Mouse (Mus musculus): Measurements from ENCODE around the gene Fam213a. TPM values are rescaled to one million over a fixed set of nuclear protein-coding genes. Genes with fewer than 3 reads are reported as not detected.

Gene Fam213a
- polyA plus RNA-seq, 1 experiment from 2014 or later: 80.5 TPM

- DNase-seq (ENCODE audit: low spot score): peak; percentile 61
Measured at GRCm38 (mm10) chr14:41017460-41017859, 3.9 kb upstream of the Fam213a start.

GRCm38 (mm10) chr14:41014701-41015240 lies 1.2 kb upstream of the Fam213a start:
- WGBS: 75% methylated on average over 5 of the region's 5 CpGs
- ATAC-seq (replicated peaks; ENCODE audit: low FRiP score, low read depth): no peak

More at GRCm38 (mm10) chr14:41017460-41017859, 3.9 kb upstream of the Fam213a start:
- ATAC-seq (replicated peaks; ENCODE audit: low FRiP score, low read depth): no peak
- Histone ChIP-seq H3K4me1 (replicated peaks; ENCODE audit: insufficient read depth, low read length) (no peaks in the 10 kb centered on the region), H3K4me2 (ENCODE audit: low read length) (no peak overlapping the region), H3K27me3 (ENCODE audit: insufficient read depth, low read length) (no peaks in the 10 kb centered on the region), H3K36me3 (ENCODE audit: insufficient read depth, low read length) (no peaks in the 10 kb centered on the region), H3K27ac (no peak overlapping the region), H3K9ac (ENCODE audit: low read depth, low read length) (no peak overlapping the region), H3K4me3 (replicated peaks; ENCODE audit: low read depth, low read length) (no peak overlapping the region), H3K9me3 (replicated peaks; ENCODE audit: low read length) (no peaks in the 10 kb centered on the region)
- WGBS: 55% methylated on average over 5 of the region's 5 CpGs
- no peak for TF ChIP-seq CTCF (IDR thresholded peaks at IDR 0.05; ENCODE audit: low read depth)

GRCm38 (mm10) chr14:41013143-41013542 lies 445 bp downstream of the Fam213a start:
- WGBS: 13% methylated on average over 9 of the region's 9 CpGs
- H3K27ac ChIP-seq: no peak overlapping the region
- H3K27me3 ChIP-seq (ENCODE audit: insufficient read depth, low read length): no peaks in the 10 kb centered on the region
- ATAC-seq (replicated peaks; ENCODE audit: low FRiP score, low read depth) (no peak), DNase-seq (ENCODE audit: low spot score) (no peak)
- peak overlapping the region; percentile 91 for H3K4me2 ChIP-seq (ENCODE audit: low read length)
- no peak for TF ChIP-seq CTCF (IDR thresholded peaks at IDR 0.05; ENCODE audit: low read depth)
- peak overlapping the region; percentile 54 for H3K4me3 ChIP-seq (replicated peaks; ENCODE audit: low read depth, low read length)
- H3K4me1 ChIP-seq (replicated peaks; ENCODE audit: insufficient read depth, low read length): no peaks in the 10 kb centered on the region
- H3K9me3 ChIP-seq (replicated peaks; ENCODE audit: low read length): no peaks in the 10 kb centered on the region
- peak overlapping the region; percentile 78 for H3K9ac ChIP-seq (ENCODE audit: low read depth, low read length)
- H3K36me3 ChIP-seq (ENCODE audit: insufficient read depth, low read length): no peaks in the 10 kb centered on the region

More at GRCm38 (mm10) chr14:41014701-41015240, 1.2 kb upstream of the Fam213a start:
- H3K27me3 ChIP-seq (ENCODE audit: insufficient read depth, low read length): no peaks in the 10 kb centered on the region
- no peak overlapping the region for H3K4me2 ChIP-seq (ENCODE audit: low read length)
- H3K27ac ChIP-seq: no peak overlapping the region
- TF ChIP-seq CTCF (IDR thresholded peaks at IDR 0.05; ENCODE audit: low read depth): no peak
- no peaks in the 10 kb centered on the region for H3K36me3 ChIP-seq (ENCODE audit: insufficient read depth, low read length)
- H3K4me3 ChIP-seq (replicated peaks; ENCODE audit: low read depth, low read length): no peak overlapping the region
- no peaks in the 10 kb centered on the region for H3K9me3 ChIP-seq (replicated peaks; ENCODE audit: low read length)
- no peak for DNase-seq (ENCODE audit: low spot score)
- H3K9ac ChIP-seq (ENCODE audit: low read depth, low read length): no peak overlapping the region
- no peaks in the 10 kb centered on the region for H3K4me1 ChIP-seq (replicated peaks; ENCODE audit: insufficient read depth, low read length)

GRCm38 (mm10) chr14:41011916-41012315 lies 1.7 kb downstream of the Fam213a start:
- H3K27ac ChIP-seq: no peak overlapping the region
- TF ChIP-seq CTCF (IDR thresholded peaks at IDR 0.05; ENCODE audit: low read depth): no peak
- no peak for DNase-seq (ENCODE audit: low spot score)
- no peak overlapping the region for H3K9ac ChIP-seq (ENCODE audit: low read depth, low read length)
- H3K4me1 ChIP-seq (replicated peaks; ENCODE audit: insufficient read depth, low read length): peaks cover 9% of the 10 kb centered on the region; the same call in 1 of the 2 replicates
- no peak overlapping the region for H3K4me3 ChIP-seq (replicated peaks; ENCODE audit: low read depth, low read length)
- H3K4me2 ChIP-seq (ENCODE audit: low read length): no peak overlapping the region
- 60% methylated on average over 3 of the region's 3 CpGs for WGBS
- H3K9me3 ChIP-seq (replicated peaks; ENCODE audit: low read length): no peaks in the 10 kb centered on the region
- H3K27me3 ChIP-seq (ENCODE audit: insufficient read depth, low read length): no peaks in the 10 kb centered on the region
- ATAC-seq (replicated peaks; ENCODE audit: low FRiP score, low read depth): no peak
- H3K36me3 ChIP-seq (ENCODE audit: insufficient read depth, low read length): no peaks in the 10 kb centered on the region

GRCm38 (mm10) chr14:41008138-41008537 lies 5.5 kb downstream of the Fam213a start:
- Histone ChIP-seq H3K4me1 (replicated peaks; ENCODE audit: insufficient read depth, low read length) (peaks cover 16% of the 10 kb centered on the region), H3K4me3 (replicated peaks; ENCODE audit: low read depth, low read length) (no peak overlapping the region), H3K9me3 (replicated peaks; ENCODE audit: low read length) (no peaks in the 10 kb centered on the region), H3K27me3 (ENCODE audit: insufficient read depth, low read length) (no peaks in the 10 kb centered on the region), H3K36me3 (ENCODE audit: insufficient read depth, low read length) (no peaks in the 10 kb centered on the region), H3K9ac (ENCODE audit: low read depth, low read length) (0 out of 2 replicates have a peak overlapping the region, but pooled peaks have one; percentile 8), H3K4me2 (ENCODE audit: low read length) (no peak overlapping the region), H3K27ac (peak overlapping the region; percentile 70)
- WGBS: 39% methylated on average over 2 of the region's 2 CpGs
- DNase-seq (ENCODE audit: low spot score): peak; percentile 39
- ATAC-seq (replicated peaks; ENCODE audit: low FRiP score, low read depth): peak; percentile 74
- TF ChIP-seq CTCF (IDR thresholded peaks at IDR 0.05; ENCODE audit: low read depth): no peak

- no peaks in the 10 kb centered on the region for H3K9me3 ChIP-seq (replicated peaks; ENCODE audit: low read length)
- H3K4me2 ChIP-seq (ENCODE audit: low read length): no peak overlapping the region
- H3K36me3 ChIP-seq (ENCODE audit: insufficient read depth, low read length): no peaks in the 10 kb centered on the region
- no peak overlapping the region for H3K4me3 ChIP-seq (replicated peaks; ENCODE audit: low read depth, low read length)
- H3K9ac ChIP-seq (ENCODE audit: low read depth, low read length): 0 out of 2 replicates have a peak overlapping the region, but pooled peaks have one; percentile 8
- no peak for TF ChIP-seq CTCF (IDR thresholded peaks at IDR 0.05; ENCODE audit: low read depth)
- ATAC-seq (replicated peaks; ENCODE audit: low FRiP score, low read depth): peak; percentile 57
- peak overlapping the region; percentile 70 for H3K27ac ChIP-seq
- WGBS: 20% methylated on average over 5 of the region's 5 CpGs
- DNase-seq (ENCODE audit: low spot score): peak; percentile 86
- no peaks in the 10 kb centered on the region for H3K27me3 ChIP-seq (ENCODE audit: insufficient read depth, low read length)
- peaks cover 16% of the 10 kb centered on the region for H3K4me1 ChIP-seq (replicated peaks; ENCODE audit: insufficient read depth, low read length)
Measured at GRCm38 (mm10) chr14:41007641-41008040, 5.9 kb downstream of the Fam213a start.

Measured in kidney, postnatal 0 days (tissue).